29 mouse cellular contexts compared by ENCODE assay signal in genomic region chr15:100918046-100918445, GRCm38 (mm10). TPM values are rescaled to one million over a fixed set of nuclear protein-coding genes. Genes with fewer than 3 reads are reported as not detected.
DNase-seq lines count a peak whose midpoint lies in the region; ATAC-seq lines count a peak whose summit lies in the region.
"Had no signal": no experiment of that assay in that cellular context is flagged by ENCODE, and none has a peak within 500 bp of the region (broad histone marks: within the 10 kb centered on the region; RNA-seq: fewer than 3 reads in every experiment).

No protein-coding gene starts in this region.

- no peaks in the 10 kb centered on the region for H3K27me3 ChIP-seq in hindbrain, embryonic 15.5 days
- H3K27me3 ChIP-seq in hindbrain, embryonic 16.5 days (replicated peaks; ENCODE audit: control insufficient read depth, insufficient read depth, low read length) = no peaks in the 10 kb centered on the region
- H3K27me3 ChIP-seq in midbrain, embryonic 13.5 days = 0 out of 2 replicates have a peak, but pooled peaks cover 4% of the 10 kb centered on the region
- H3K27me3 ChIP-seq in midbrain, embryonic 16.5 days (ENCODE audit: control insufficient read depth, insufficient read depth, low read depth, low read length) = no peaks in the 10 kb centered on the region
- H3K27me3 ChIP-seq: forebrain, embryonic 15.5 days; limb, embryonic 15.5 days; neural tube, embryonic 12.5 days had no signal

- no peak overlapping the region for H3K9ac ChIP-seq in hindbrain, embryonic 15.5 days
- no peak overlapping the region for H3K9ac ChIP-seq in hindbrain, embryonic 16.5 days (ENCODE audit: low read depth, low read length)
- no peak overlapping the region for H3K9ac ChIP-seq in midbrain, embryonic 13.5 days (replicated peaks)
- H3K9ac ChIP-seq in midbrain, embryonic 16.5 days (ENCODE audit: low read depth, low read length) = no peak overlapping the region
- H3K9ac ChIP-seq: embryonic facial prominence, embryonic 12.5 days; forebrain, embryonic 15.5 days; heart, embryonic 13.5 days; limb, embryonic 15.5 days; liver, embryonic 13.5 days; neural tube, embryonic 12.5 days had no signal

- H3K27ac ChIP-seq in hindbrain, embryonic 15.5 days (replicated peaks) = peak overlapping the region; percentile 15; the same call in 1 of the 2 replicates
- H3K27ac ChIP-seq in hindbrain, embryonic 16.5 days (ENCODE audit: low read depth, low read length) = no peak overlapping the region
- H3K27ac ChIP-seq in midbrain, embryonic 13.5 days = peak overlapping the region; percentile 45; the same call in 1 of the 2 replicates
- no peak overlapping the region for H3K27ac ChIP-seq in midbrain, embryonic 16.5 days (ENCODE audit: low read length)
- H3K27ac ChIP-seq: embryonic facial prominence, embryonic 12.5 days; forebrain, embryonic 10.5 days; forebrain, embryonic 15.5 days; heart, embryonic 13.5 days; limb, embryonic 10.5 days; limb, embryonic 15.5 days; liver, embryonic 13.5 days; neural tube, embryonic 12.5 days had no signal

- no peak overlapping the region for H3K4me2 ChIP-seq in hindbrain, embryonic 15.5 days
- no peak overlapping the region for H3K4me2 ChIP-seq in hindbrain, embryonic 16.5 days (ENCODE audit: low read length)
- H3K4me2 ChIP-seq in midbrain, embryonic 13.5 days (replicated peaks) = no peak overlapping the region
- H3K4me2 ChIP-seq in midbrain, embryonic 16.5 days (ENCODE audit: low read length) = no peak overlapping the region
- H3K4me2 ChIP-seq: embryonic facial prominence, embryonic 12.5 days; forebrain, embryonic 15.5 days; heart, embryonic 13.5 days; limb, embryonic 15.5 days; liver, embryonic 13.5 days; neural tube, embryonic 12.5 days had no signal

- no peaks in the 10 kb centered on the region for H3K9me3 ChIP-seq in hindbrain, embryonic 15.5 days
- H3K9me3 ChIP-seq in hindbrain, embryonic 16.5 days (ENCODE audit: control insufficient read depth, low read length) = no peaks in the 10 kb centered on the region
- no peaks in the 10 kb centered on the region for H3K9me3 ChIP-seq in midbrain, embryonic 13.5 days
- no peaks in the 10 kb centered on the region for H3K9me3 ChIP-seq in midbrain, embryonic 16.5 days (replicated peaks; ENCODE audit: control insufficient read depth, low read length, poor library complexity, severe bottlenecking)
- H3K9me3 ChIP-seq: forebrain, embryonic 15.5 days; heart, embryonic 13.5 days; limb, embryonic 10.5 days; limb, embryonic 15.5 days had no signal

- 46% methylated on average over 4 of the region's 4 CpGs for WGBS in hindbrain, embryonic 15.5 days
- 46% methylated on average over 4 of the region's 4 CpGs for WGBS in hindbrain, embryonic 16.5 days
- WGBS in midbrain, embryonic 13.5 days = 49% methylated on average over 4 of the region's 4 CpGs
- 31% methylated on average over 4 of the region's 4 CpGs for WGBS in midbrain, embryonic 16.5 days

- no peaks in the 10 kb centered on the region for H3K36me3 ChIP-seq in hindbrain, embryonic 15.5 days
- H3K36me3 ChIP-seq in hindbrain, embryonic 16.5 days (ENCODE audit: control insufficient read depth, insufficient read depth, low read length) = no peaks in the 10 kb centered on the region
- no peaks in the 10 kb centered on the region for H3K36me3 ChIP-seq in midbrain, embryonic 13.5 days
- H3K36me3 ChIP-seq in midbrain, embryonic 16.5 days (ENCODE audit: control insufficient read depth, insufficient read depth, low read length) = no peaks in the 10 kb centered on the region
- H3K36me3 ChIP-seq: embryonic facial prominence, embryonic 12.5 days; forebrain, embryonic 10.5 days; forebrain, embryonic 15.5 days; heart, embryonic 13.5 days; limb, embryonic 10.5 days; limb, embryonic 15.5 days; liver, embryonic 13.5 days; neural tube, embryonic 12.5 days had no signal

- H3K4me3 ChIP-seq in hindbrain, embryonic 15.5 days = no peak overlapping the region
- no peak overlapping the region for H3K4me3 ChIP-seq in hindbrain, embryonic 16.5 days (ENCODE audit: low read length)
- H3K4me3 ChIP-seq in midbrain, embryonic 13.5 days (replicated peaks) = no peak overlapping the region
- H3K4me3 ChIP-seq in midbrain, embryonic 16.5 days (ENCODE audit: low read depth, low read length) = no peak overlapping the region
- H3K4me3 ChIP-seq: embryonic facial prominence, embryonic 12.5 days; forebrain, embryonic 10.5 days; forebrain, embryonic 15.5 days; heart, embryonic 13.5 days; limb, embryonic 10.5 days; limb, embryonic 15.5 days; liver, embryonic 13.5 days; neural tube, embryonic 12.5 days had no signal

- peak; percentile 68 for DNase-seq in ZHBTc4 (ENCODE audit: low read depth, low spot score)
- no peak for DNase-seq in heart, adult 11 months
- DNase-seq: adrenal gland, postnatal 10 days; cerebellum, adult 9-10 months; embryo, embryonic 11 days; heart, postnatal 10 days; kidney, adult 11 months; kidney, postnatal 36 days; layer of hippocampus, postnatal 36 days; liver, embryonic 13.5 days; lung, adult 18-20 months; lung, postnatal 4 days; thymus, adult 2 months; thymus, postnatal 36 days had no signal

- no peak for ATAC-seq in hindbrain, embryonic 15.5 days (ENCODE audit: low FRiP score, low read depth)
- ATAC-seq in hindbrain, embryonic 16.5 days = no peak
- no peak for ATAC-seq in midbrain, embryonic 13.5 days
- ATAC-seq in midbrain, embryonic 16.5 days = no peak
- ATAC-seq in frontal cortex, adult (ENCODE audit: low TSS enrichment) = no peak
- ATAC-seq: CD4-positive, CD25-positive, alpha-beta regulatory T cell, adult 4 months; forebrain, embryonic 15.5 days; inflammation-experienced regulatory T-cells, adult 6 months; lung, postnatal 0 days had no signal

- peaks cover 28% of the 10 kb centered on the region for H3K4me1 ChIP-seq in hindbrain, embryonic 15.5 days (replicated peaks)
- peaks cover 3% of the 10 kb centered on the region; the same call in 1 of the 2 replicates for H3K4me1 ChIP-seq in hindbrain, embryonic 16.5 days (ENCODE audit: control insufficient read depth, insufficient read depth, low read depth, low read length)
- H3K4me1 ChIP-seq in midbrain, embryonic 13.5 days (replicated peaks) = peaks cover 30% of the 10 kb centered on the region
- peaks cover 9% of the 10 kb centered on the region for H3K4me1 ChIP-seq in midbrain, embryonic 16.5 days (ENCODE audit: control insufficient read depth, insufficient read depth, low read length)

RNA-seq across cellular contexts. Expression of gene Scn8a, which starts 48.4 kb away (rescaled TPM):
- polyA plus RNA-seq in hindbrain, embryonic 15.5 days (2015; fragmentation: Nextera tagmentation; extraction: Ambion mirVana) = 21.0 and 29.2 TPM in 2 replicates
- polyA plus RNA-seq in hindbrain, embryonic 16.5 days (2015; fragmentation: Nextera tagmentation; extraction: Ambion mirVana) = 11.6 and 20.0 TPM in 2 replicates
- polyA plus RNA-seq in midbrain, embryonic 13.5 days (2015; fragmentation: Nextera tagmentation; extraction: Ambion mirVana) = 20.2 and 23.0 TPM in 2 replicates
- polyA plus RNA-seq in midbrain, embryonic 16.5 days (2015; fragmentation: Nextera tagmentation; extraction: Ambion mirVana) = 18.1 and 24.4 TPM in 2 replicates

Comparison
In these comparisons a context has a peak if more than half of its experiments do, and no peak if none do; other contexts are left out.
1. H3K27ac ChIP-seq: peak in hindbrain, embryonic 15.5 days (single experiment) and midbrain, embryonic 13.5 days (single experiment); none in hindbrain, embryonic 16.5 days (single experiment) and midbrain, embryonic 16.5 days (single experiment).